Mouse (Mus musculus) neural tube, embryonic 12.5 days (tissue): ENCODE measurements around the gene Fanca. TPM values are rescaled to one million over a fixed set of nuclear protein-coding genes. Genes with fewer than 3 reads are reported as not detected.

Experiments used
- ATAC-seq: fragments of 200-750 bp; cut with Nextera tagmentation; 2 replicates; pipeline ENCODE4 v1.8.0; 2017; ENCODE audit warnings: low read depth, mild to moderate bottlenecking, moderate TSS enrichment, moderate library complexity; ENCODE audit not compliant: low FRiP score
- H3K27ac ChIP-seq: fragments of 300-500 bp; sonication (generic); 2 replicates; pipeline ENCODE4 v1.5.1; 2016
- H3K27me3 ChIP-seq: fragments of 300-500 bp; sonication (generic); replicated peaks from 2 replicates; pipeline ENCODE4 v1.6.1; 2016; ENCODE audit warnings: mild to moderate bottlenecking
- H3K36me3 ChIP-seq: fragments of 300-500 bp; sonication (generic); 2 replicates; pipeline ENCODE4 v1.6.1; 2016; ENCODE audit warnings: mild to moderate bottlenecking
- H3K4me1 ChIP-seq: fragments of 300-500 bp; sonication (generic); 2 replicates; pipeline ENCODE4 v1.6.1; 2016
- H3K4me2 ChIP-seq: fragments of 300-500 bp; sonication (generic); replicated peaks from 2 replicates; pipeline ENCODE4 v1.6.1; 2016; ENCODE audit warnings: mild to moderate bottlenecking
- H3K4me3 ChIP-seq: fragments of 300-500 bp; sonication (generic); 2 replicates; pipeline ENCODE4 v1.5.1; 2016
- H3K9ac ChIP-seq: fragments of 300-500 bp; sonication (generic); 2 replicates; pipeline ENCODE4 v1.6.1; 2016; ENCODE audit warnings: mild to moderate bottlenecking
- H3K9me3 ChIP-seq: fragments of 300-500 bp; sonication (generic); 2 replicates; pipeline ENCODE4 v1.6.1; 2016; ENCODE audit warnings: mild to moderate bottlenecking
- WGBS: fragments of 180-500 bp; shearing (Covaris S2); methylation state at CpG from one replicate; pipeline ENCODE4 v1.1.7; 2016; 5-methylcytosine and 5-hydroxymethylcytosine counted together
- polyA plus RNA-seq: library from polyadenylated mRNA; unstranded; fragments of >200 nt; fragmentation: Nextera tagmentation; extraction: Ambion mirVana; gene quantifications from 2 replicates; pipeline ENCODE4 v1.2.1, GENCODE M21; 2016

The Fanca gene
- polyA plus RNA-seq, 1 experiment from 2014 or later = 24.6 TPM

- H3K4me3 ChIP-seq = no peak overlapping the region
- H3K4me2 ChIP-seq = no peak overlapping the region
- H3K36me3 ChIP-seq = peaks cover 9% of the 10 kb centered on the region
- WGBS = 88% methylated on average over 8 of the region's 8 CpGs
- H3K27ac ChIP-seq = no peak overlapping the region
- no peaks in the 10 kb centered on the region for H3K9me3 ChIP-seq
- no peaks in the 10 kb centered on the region for H3K4me1 ChIP-seq
- no peak overlapping the region for H3K9ac ChIP-seq
- H3K27me3 ChIP-seq = no peaks in the 10 kb centered on the region
- no peak for ATAC-seq
Measured at GRCm38 (mm10) chr8:123342253-123342652, 23.9 kb upstream of the Fanca start.

DNA sequence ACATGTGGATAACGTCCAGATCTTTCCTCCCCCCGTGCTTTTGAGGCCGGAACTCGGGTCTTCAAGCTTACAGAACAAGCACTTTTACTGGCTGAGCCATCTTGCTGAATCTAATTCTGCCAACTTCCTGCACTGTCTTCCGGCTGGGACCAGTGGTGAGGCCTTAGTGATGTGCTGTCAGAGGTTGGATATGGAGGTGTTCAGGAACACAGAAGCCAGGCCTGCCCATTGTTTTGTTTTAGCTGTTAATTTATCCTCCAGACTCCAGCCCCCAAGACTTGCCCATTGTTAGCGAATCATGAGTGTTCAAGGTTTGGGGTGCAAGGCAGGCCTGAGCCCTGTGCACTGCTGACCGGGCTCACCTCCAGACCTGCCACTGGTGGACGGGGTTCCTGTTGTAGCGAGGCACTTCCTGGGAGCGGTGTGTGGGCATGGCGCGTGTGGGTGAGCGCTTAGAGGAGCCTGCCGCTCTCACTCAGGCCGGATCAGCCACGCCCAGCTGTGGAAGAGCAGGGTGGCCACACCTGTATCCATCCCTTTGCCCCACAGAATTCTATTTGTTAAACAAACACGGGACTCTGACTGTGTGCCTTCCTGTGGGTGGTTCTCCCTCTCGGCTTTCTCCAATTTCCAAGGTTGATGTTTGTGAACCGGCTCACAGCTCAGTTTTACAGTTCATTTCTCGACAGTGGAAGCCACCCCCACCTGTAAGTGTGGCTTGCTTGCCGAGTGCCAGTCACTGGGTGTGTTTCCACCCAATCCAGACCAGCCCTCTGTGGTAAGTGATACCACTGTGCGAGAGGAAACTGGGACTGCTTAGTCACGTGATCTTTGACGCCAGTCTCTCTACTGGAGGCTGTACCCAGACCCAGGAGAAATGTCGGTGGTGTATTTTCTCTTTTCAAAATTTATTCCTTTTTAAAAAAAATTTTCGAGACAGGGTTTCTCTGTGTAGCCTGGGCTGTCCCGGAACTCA, 23.0 kb upstream of the Fanca start:
- no peak overlapping the region for H3K4me2 ChIP-seq
- 91% methylated on average over 27 of the region's 27 CpGs for WGBS
- no peaks in the 10 kb centered on the region for H3K9me3 ChIP-seq
- no peak overlapping the region for H3K27ac ChIP-seq
- H3K4me1 ChIP-seq = no peaks in the 10 kb centered on the region
- H3K27me3 ChIP-seq = no peaks in the 10 kb centered on the region
- H3K4me3 ChIP-seq = no peak overlapping the region
- H3K9ac ChIP-seq = no peak overlapping the region
- ATAC-seq = no peak
- peaks cover 9% of the 10 kb centered on the region for H3K36me3 ChIP-seq

DNA sequence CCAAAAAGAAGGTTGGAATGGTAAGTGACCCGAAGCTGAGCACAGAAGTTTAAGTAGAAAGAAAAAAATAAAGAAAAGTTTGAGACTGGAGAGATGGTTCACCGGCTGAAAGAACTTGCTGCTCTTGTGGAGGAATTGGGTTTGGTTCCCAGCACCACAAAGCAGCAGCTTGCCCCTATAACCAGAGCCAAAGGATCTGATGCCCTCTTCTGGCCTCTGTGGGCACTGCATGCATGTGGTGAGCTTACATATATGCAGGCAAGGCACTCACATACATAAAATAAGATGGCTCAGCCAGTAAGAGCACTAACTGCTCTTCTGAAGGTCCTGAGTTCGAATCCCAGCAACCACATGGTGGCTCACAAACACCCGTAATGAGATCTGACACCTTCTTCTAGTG, 21.7 kb upstream of the Fanca start:
- Histone ChIP-seq H3K36me3 (peaks cover 9% of the 10 kb centered on the region), H3K27ac (no peak overlapping the region), H3K4me3 (no peak overlapping the region), H3K9me3 (no peaks in the 10 kb centered on the region), H3K4me1 (no peaks in the 10 kb centered on the region), H3K9ac (no peak overlapping the region), H3K27me3 (no peaks in the 10 kb centered on the region), H3K4me2 (no peak overlapping the region)
- WGBS = 98% methylated on average over 4 of the region's 4 CpGs
- ATAC-seq = no peak

DNA sequence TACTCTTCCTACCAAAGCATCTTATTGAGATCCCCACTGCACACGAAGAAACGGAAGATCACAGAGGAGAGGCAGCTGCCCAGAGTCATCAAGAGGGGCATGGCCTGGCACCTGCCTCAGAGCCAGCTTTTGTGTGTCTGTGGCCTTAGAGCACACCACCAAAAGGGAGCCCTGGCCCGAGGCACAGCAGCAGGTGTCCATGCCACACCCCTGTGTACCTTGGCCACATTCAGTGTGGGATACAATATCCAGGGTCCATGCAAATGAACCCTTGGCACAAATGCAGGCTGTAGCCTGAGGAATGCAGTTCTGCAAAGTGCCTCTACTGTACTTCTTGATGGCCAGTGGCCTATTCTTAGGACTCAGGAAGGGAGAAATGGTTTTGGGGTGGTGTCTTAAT, 19.1 kb upstream of the Fanca start:
- no peak for ATAC-seq
- peaks cover 9% of the 10 kb centered on the region for H3K36me3 ChIP-seq
- WGBS = 80% methylated on average over 3 of the region's 3 CpGs

DNA sequence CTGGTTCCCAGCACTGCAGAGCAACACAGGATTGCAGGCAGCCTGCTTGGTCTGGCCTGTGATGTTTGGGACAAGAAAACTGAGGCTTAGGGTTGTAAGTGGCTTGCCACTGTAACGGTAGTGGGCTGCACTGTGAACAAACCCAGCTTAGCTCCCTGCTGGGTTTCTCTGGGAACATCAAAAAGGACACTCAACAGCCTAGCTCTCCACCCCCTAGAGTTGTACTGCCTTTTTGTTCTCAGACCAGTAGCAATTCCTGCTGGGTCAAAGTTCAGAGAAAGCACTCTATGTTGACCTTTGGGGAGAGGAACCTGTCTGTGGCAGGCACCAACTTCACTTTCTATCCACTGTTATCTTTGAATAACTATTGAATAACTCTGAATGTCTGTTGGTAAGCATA, 16.1 kb upstream of the Fanca start:
- Histone ChIP-seq H3K9me3 (no peaks in the 10 kb centered on the region), H3K36me3 (peaks cover 1% of the 10 kb centered on the region; the same call in 1 of the 2 replicates), H3K4me1 (peaks cover 17% of the 10 kb centered on the region), H3K4me2 (peak overlapping the region; percentile 80), H3K4me3 (peak overlapping the region; percentile 76), H3K9ac (peak overlapping the region; percentile 86), H3K27ac (peak overlapping the region; percentile 77), H3K27me3 (no peaks in the 10 kb centered on the region)
- WGBS = 5% methylated on average over 1 of the region's 1 CpGs
- ATAC-seq = no peak

More for the DNA sequence above, 19.1 kb upstream of the Fanca start:
- H3K27ac ChIP-seq = no peak overlapping the region
- peaks cover 17% of the 10 kb centered on the region for H3K4me1 ChIP-seq
- H3K27me3 ChIP-seq = no peaks in the 10 kb centered on the region
- H3K4me3 ChIP-seq = no peak overlapping the region
- H3K4me2 ChIP-seq = no peak overlapping the region
- H3K9ac ChIP-seq = no peak overlapping the region
- no peaks in the 10 kb centered on the region for H3K9me3 ChIP-seq

DNA sequence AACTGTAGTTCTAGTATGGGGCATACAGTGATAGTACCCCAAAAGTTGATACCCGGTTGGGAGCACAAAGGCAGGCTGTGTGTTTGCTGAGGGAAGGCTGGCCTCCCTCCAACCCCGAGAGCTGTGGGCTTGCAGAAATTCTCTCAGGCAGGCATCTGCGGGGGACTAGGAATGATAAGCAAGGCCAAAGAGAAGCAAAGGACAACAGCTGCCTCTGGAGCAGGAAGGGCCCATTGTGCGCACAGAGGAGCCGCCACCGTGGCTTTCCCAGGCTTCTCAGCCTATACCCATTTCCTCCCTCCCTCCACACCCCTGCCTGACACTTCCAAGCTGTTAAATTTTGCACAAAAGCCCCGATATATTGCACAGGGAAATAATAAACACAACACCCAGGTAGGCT, 15.5 kb upstream of the Fanca start:
- no peak; the same call in 1 of the 2 replicates for ATAC-seq
- Histone ChIP-seq H3K4me2 (peak overlapping the region; percentile 80), H3K4me3 (peak overlapping the region; percentile 76), H3K27ac (peak overlapping the region; percentile 77), H3K4me1 (peaks cover 17% of the 10 kb centered on the region), H3K27me3 (no peaks in the 10 kb centered on the region), H3K9me3 (no peaks in the 10 kb centered on the region), H3K36me3 (no peaks in the 10 kb centered on the region), H3K9ac (peak overlapping the region; percentile 86)
- WGBS = under 1% methylated on average over 7 of the region's 7 CpGs

DNA sequence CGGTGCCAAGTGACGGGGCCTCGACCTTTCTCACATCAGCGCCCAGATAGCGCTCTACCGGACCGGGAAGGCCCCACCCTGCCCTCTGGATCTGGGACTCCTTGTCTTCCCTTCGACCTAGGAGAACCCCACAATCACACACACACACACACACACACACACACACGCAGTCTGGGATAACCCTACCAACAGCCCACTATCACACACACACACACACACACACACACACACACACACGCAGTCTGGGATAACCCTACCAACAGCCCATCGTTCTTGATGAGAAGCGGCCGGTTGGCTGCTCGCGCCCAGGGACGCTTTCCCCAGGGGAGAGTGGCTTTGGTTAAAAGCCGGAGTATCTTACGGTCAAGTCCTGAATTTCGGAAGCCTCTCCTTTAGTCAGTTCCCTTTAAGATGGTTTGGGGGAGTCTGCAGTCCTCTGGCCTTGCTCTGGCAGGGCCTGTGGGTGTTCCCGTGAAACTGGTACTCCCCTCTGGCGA, 14.8 kb upstream of the Fanca start:
- Histone ChIP-seq H3K27me3 (no peaks in the 10 kb centered on the region), H3K9me3 (no peaks in the 10 kb centered on the region), H3K36me3 (no peaks in the 10 kb centered on the region), H3K4me3 (peak overlapping the region; percentile 76), H3K4me1 (peaks cover 17% of the 10 kb centered on the region), H3K27ac (peak overlapping the region; percentile 74), H3K4me2 (peak overlapping the region; percentile 80), H3K9ac (peak overlapping the region; percentile 86)
- WGBS = 2% methylated on average over 21 of the region's 21 CpGs
- peak; percentile 52 for ATAC-seq

GRCm38 (mm10) chr8:123332262-123333090, 14.1 kb upstream of the Fanca start, which contains the start of gene Spire2:
TSS of gene Spire2 (plus strand) at chr8:123332713.
- peak within 1 kb of the TSS; percentile 74 for H3K27ac ChIP-seq
- peak within 1 kb of the TSS; percentile 76 for H3K4me3 ChIP-seq
- no peaks in the 10 kb centered on the region for H3K36me3 ChIP-seq
- no peaks in the 10 kb centered on the region for H3K9me3 ChIP-seq
- H3K27me3 ChIP-seq = no peaks in the 10 kb centered on the region
- ATAC-seq = peak; percentile 85
- peaks cover 17% of the 10 kb centered on the region for H3K4me1 ChIP-seq
- peak within 1 kb of the TSS; percentile 86 for H3K9ac ChIP-seq
- under 1% methylated on average over 83 of the region's 85 CpGs for whole genome bisulfite sequencing
- H3K4me2 ChIP-seq = peak within 1 kb of the TSS; percentile 80

DNA sequence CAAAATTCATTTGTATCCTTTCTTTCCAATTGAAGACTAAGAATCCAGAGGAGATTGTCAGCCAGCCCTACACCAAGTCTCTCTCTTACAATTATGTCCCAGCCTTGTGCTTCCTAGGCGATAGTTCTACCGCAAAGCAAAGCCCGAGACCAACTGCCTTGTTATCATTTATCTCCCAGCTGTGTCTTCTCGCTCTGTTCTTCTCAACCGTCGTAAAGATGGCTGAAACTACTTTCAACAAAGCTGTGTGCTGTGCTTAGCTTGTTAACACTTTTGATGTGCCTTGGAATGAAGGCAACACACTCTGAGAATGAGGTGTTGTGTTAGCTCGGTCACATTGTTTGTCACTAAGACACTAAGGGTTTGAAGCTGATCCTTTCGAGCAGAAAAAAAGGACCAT, 13.4 kb upstream of the Fanca start:
- Histone ChIP-seq H3K4me2 (peak overlapping the region; percentile 80), H3K27ac (peak overlapping the region; percentile 74; the same call in 1 of the 2 replicates), H3K4me3 (peak overlapping the region; percentile 76), H3K27me3 (no peaks in the 10 kb centered on the region), H3K9ac (no peak overlapping the region), H3K4me1 (peaks cover 17% of the 10 kb centered on the region), H3K9me3 (no peaks in the 10 kb centered on the region), H3K36me3 (no peaks in the 10 kb centered on the region)
- ATAC-seq = 0 out of 2 replicates have a peak, but pooled peaks have one; percentile 1
- WGBS = 23% methylated on average over 8 of the region's 8 CpGs

GRCm38 (mm10) chr8:123331301-123331700, 12.9 kb upstream of the Fanca start:
- no peak overlapping the region for H3K9ac ChIP-seq
- H3K36me3 ChIP-seq = no peaks in the 10 kb centered on the region
- no peak overlapping the region for H3K27ac ChIP-seq
- WGBS = 83% methylated on average over 2 of the region's 2 CpGs
- peak overlapping the region; percentile 80; the same call in 1 of the 2 replicates for H3K4me2 ChIP-seq
- no peak for ATAC-seq
- no peak overlapping the region for H3K4me3 ChIP-seq
- H3K27me3 ChIP-seq = no peaks in the 10 kb centered on the region
- no peaks in the 10 kb centered on the region for H3K9me3 ChIP-seq
- peaks cover 17% of the 10 kb centered on the region for H3K4me1 ChIP-seq

DNA sequence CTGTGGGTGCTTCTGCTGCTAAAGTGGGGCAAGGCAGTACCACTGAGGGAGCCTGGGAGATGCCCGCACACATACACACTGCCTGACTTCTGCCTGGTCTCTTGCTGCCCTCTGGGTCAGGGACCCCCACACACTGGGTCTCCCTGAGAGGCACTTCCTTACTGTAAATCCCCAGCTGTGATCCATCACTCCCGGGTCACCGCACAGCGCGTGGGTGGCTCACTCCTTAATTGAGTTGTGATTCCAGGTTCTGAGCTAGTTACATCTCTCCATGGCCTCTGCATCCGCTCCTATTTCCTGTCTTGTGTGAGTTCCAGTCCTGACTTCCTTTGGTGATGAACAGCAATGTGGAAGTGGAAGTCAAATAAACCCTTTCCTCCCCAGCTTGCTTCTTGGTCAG, 12.3 kb upstream of the Fanca start:
- H3K4me2 ChIP-seq = no peak overlapping the region
- H3K27me3 ChIP-seq = no peaks in the 10 kb centered on the region

GRCm38 (mm10) chr8:123329961-123330360, 11.6 kb upstream of the Fanca start:
- H3K4me2 ChIP-seq = no peak overlapping the region
- ATAC-seq = no peak
- WGBS = 75% methylated on average over 5 of the region's 5 CpGs
- peaks cover 17% of the 10 kb centered on the region for H3K4me1 ChIP-seq
- H3K36me3 ChIP-seq = no peaks in the 10 kb centered on the region
- H3K27me3 ChIP-seq = no peaks in the 10 kb centered on the region
- no peak overlapping the region for H3K4me3 ChIP-seq
- no peak overlapping the region for H3K27ac ChIP-seq
- H3K9me3 ChIP-seq = no peaks in the 10 kb centered on the region
- no peak overlapping the region for H3K9ac ChIP-seq

More for the DNA sequence above, 12.3 kb upstream of the Fanca start:
- H3K9me3 ChIP-seq = no peaks in the 10 kb centered on the region
- ATAC-seq = no peak
- H3K4me3 ChIP-seq = no peak overlapping the region
- H3K9ac ChIP-seq = no peak overlapping the region
- 74% methylated on average over 6 of the region's 6 CpGs for WGBS
- no peak overlapping the region for H3K27ac ChIP-seq
- peaks cover 17% of the 10 kb centered on the region for H3K4me1 ChIP-seq
- no peaks in the 10 kb centered on the region for H3K36me3 ChIP-seq
